Mouse (Mus musculus) small intestine, adult 2 months (tissue): Measurements from ENCODE around the gene Yy1.

Source experiments
- CTCF ChIP-seq: fragments of 200-500 bp; IDR thresholded peaks from 2 replicates; pipeline ENCODE4 v1.5.1; 2012; ENCODE audit warnings: low read depth, mild to moderate bottlenecking, control low read depth, inconsistent platforms, low read length, moderate library complexity, mixed read lengths; ENCODE audit not compliant: insufficient replicate concordance, insufficient read length; ENCODE audit errors: extremely low read depth
- POLR2A ChIP-seq: fragments of 200-500 bp; IDR thresholded peaks from 2 replicates; pipeline ENCODE4 v1.6.1; 2012; ENCODE audit warnings: low read depth, mild to moderate bottlenecking, control low read depth, inconsistent platforms, low read length, moderate library complexity

- TF ChIP-seq POLR2A (no peak), CTCF (no peak)
Observed at GRCm38 (mm10) chr12:108832851-108833250, 40.1 kb downstream of the Yy1 start.
